Mouse (Mus musculus) stomach, embryonic 15.5 days (tissue): ENCODE results near the gene Ptbp3. TPM values are rescaled to one million over a fixed set of nuclear protein-coding genes. Genes with fewer than 3 reads are reported as not detected.
A peak's percentile ranks its signal among the peaks of the same experiment; 100 is the strongest.

Source experiments
- ATAC-seq: fragments of 200-750 bp; cut with Nextera tagmentation; 2 replicates; pipeline ENCODE4 v1.8.0; 2017; ENCODE audit warnings: low read depth, moderate number of reproducible peaks, moderate TSS enrichment; ENCODE audit not compliant: insufficient read depth, low FRiP score
- H3K27ac ChIP-seq: fragments of 300-500 bp; sonication (generic); 2 replicates; pipeline ENCODE4 v1.5.1; 2015; ENCODE audit warnings: mild to moderate bottlenecking, inconsistent platforms
- H3K27me3 ChIP-seq: fragments of 300-500 bp; sonication (generic); replicated peaks from 2 replicates; pipeline ENCODE4 v1.6.1; 2015; ENCODE audit warnings: inconsistent platforms
- H3K36me3 ChIP-seq: fragments of 300-500 bp; sonication (generic); 2 replicates; pipeline ENCODE4 v1.6.1; 2015; ENCODE audit warnings: inconsistent platforms
- H3K4me1 ChIP-seq: fragments of 300-500 bp; sonication (generic); 2 replicates; pipeline ENCODE4 v1.6.1; 2015; ENCODE audit warnings: inconsistent platforms
- H3K4me2 ChIP-seq: fragments of 300-500 bp; sonication (generic); 2 replicates; pipeline ENCODE4 v1.6.1; 2015; ENCODE audit warnings: mild to moderate bottlenecking, inconsistent platforms
- H3K4me3 ChIP-seq: fragments of 300-500 bp; sonication (generic); replicated peaks from 2 replicates; pipeline ENCODE4 v1.5.1; 2015; ENCODE audit warnings: inconsistent platforms
- H3K9ac ChIP-seq: fragments of 300-500 bp; sonication (generic); 2 replicates; pipeline ENCODE4 v1.6.1; 2015; ENCODE audit warnings: inconsistent platforms
- H3K9me3 ChIP-seq: fragments of 300-500 bp; sonication (generic); 2 replicates; pipeline ENCODE4 v1.6.1; 2016; ENCODE audit warnings: inconsistent platforms
- WGBS: fragments of 180-500 bp; shearing (Covaris S2); methylation state at CpG from one replicate; pipeline ENCODE4 v1.1.7; 2015; 5-methylcytosine and 5-hydroxymethylcytosine counted together
- polyA plus RNA-seq: library from polyadenylated mRNA; unstranded; fragments of >200 nt; fragmentation: Nextera tagmentation; extraction: Ambion mirVana; gene quantifications from 2 replicates; pipeline ENCODE4 v1.2.1, GENCODE M21; 2015

The Ptbp3 gene
- polyA plus RNA-seq, 1 experiment from 2014 or later: 55.3 TPM

GRCm38 (mm10) chr4:59551901-59552300 lies 2.7 kb upstream of the Ptbp3 start:
- 80% methylated on average over 1 of the region's 1 CpGs for WGBS
- Histone ChIP-seq H3K36me3 (no peaks in the 10 kb centered on the region), H3K4me1 (peaks cover 4% of the 10 kb centered on the region; the same call in 1 of the 2 replicates), H3K27ac (no peak overlapping the region), H3K27me3 (no peaks in the 10 kb centered on the region), H3K9ac (no peak overlapping the region), H3K4me3 (no peak overlapping the region), H3K9me3 (no peaks in the 10 kb centered on the region), H3K4me2 (no peak overlapping the region)
- no peak for ATAC-seq

DNA sequence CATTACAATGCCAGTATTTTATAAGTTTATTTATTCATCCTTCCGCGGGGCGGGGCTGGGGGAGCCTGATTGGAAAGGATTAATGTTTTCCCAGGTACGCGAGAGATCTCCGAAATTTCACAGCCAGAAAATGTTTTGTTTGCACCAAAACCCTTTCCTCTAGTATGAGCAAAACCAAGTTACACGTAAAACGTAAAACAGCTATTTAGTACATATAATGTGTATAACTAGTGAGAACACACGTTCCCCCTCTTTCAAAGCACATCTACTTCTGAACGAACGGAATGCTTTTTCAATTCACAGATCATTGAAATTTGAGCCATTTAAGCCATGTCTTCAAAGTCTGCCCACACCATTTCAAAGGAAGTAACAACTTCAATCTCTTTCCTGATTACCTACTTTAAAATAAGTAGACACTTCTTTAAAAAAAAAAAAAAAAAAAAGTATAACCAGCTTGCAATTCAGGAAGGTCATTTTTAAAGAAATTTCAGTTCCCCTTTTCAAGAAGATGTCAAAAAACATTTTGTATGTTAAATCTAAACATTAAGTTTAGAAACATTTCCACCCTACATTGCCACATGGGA lies 905 bp upstream of the Ptbp3 start:
- Histone ChIP-seq H3K27me3 (no peaks in the 10 kb centered on the region), H3K27ac (peak overlapping the region; percentile 95), H3K9me3 (no peaks in the 10 kb centered on the region), H3K4me1 (peaks cover 4% of the 10 kb centered on the region; the same call in 1 of the 2 replicates), H3K4me2 (peak overlapping the region; percentile 87), H3K4me3 (peak overlapping the region; percentile 98), H3K9ac (peak overlapping the region; percentile 68; the same call in 1 of the 2 replicates), H3K36me3 (no peaks in the 10 kb centered on the region)
- ATAC-seq: no peak
- 12% methylated on average over 11 of the region's 11 CpGs for WGBS

DNA sequence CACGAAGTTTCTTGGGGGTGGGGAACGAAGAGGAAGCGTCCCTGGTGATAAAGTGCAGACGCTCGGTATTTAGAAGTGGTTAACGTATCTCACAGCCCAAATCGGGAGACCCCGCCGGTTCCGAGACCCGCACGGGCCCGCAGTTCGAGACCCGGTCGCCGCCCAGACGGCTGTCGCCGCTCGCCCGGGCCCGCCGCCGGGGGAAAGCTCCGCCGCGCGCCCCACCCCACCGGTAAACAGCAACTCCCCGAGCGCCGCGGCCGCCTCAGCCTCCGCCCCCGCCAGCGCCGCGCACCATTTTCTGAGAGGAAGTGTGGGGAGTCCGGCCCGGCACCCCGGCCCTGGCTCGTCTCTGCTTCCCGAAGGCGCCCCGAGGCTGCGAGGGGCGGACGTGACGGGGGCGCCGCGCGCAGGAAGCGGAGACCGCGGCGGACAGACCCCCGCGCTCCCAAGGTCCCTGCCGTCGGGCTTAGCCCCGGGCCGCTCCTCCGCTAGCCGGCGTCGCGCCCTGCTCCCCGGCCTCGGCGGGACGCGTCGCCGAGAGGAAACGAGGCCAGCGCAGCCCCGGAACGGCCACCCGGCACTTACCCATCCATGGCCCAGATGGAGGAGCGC lies 497 bp downstream of the Ptbp3 start:
- H3K9me3 ChIP-seq: no peaks in the 10 kb centered on the region
- under 1% methylated on average over 83 of the region's 83 CpGs for WGBS
- peak overlapping the region; percentile 98 for H3K9ac ChIP-seq
- peak overlapping the region; percentile 64 for H3K4me2 ChIP-seq
- peak overlapping the region; percentile 98 for H3K27ac ChIP-seq
- ATAC-seq: peak; percentile 73
- no peaks in the 10 kb centered on the region for H3K27me3 ChIP-seq
- no peaks in the 10 kb centered on the region for H3K36me3 ChIP-seq
- H3K4me1 ChIP-seq: peaks cover 4% of the 10 kb centered on the region; the same call in 1 of the 2 replicates
- peak overlapping the region; percentile 98 for H3K4me3 ChIP-seq

- 3% methylated on average over 18 of the region's 18 CpGs for WGBS
- no peak for ATAC-seq
These were observed 1.1 kb downstream of the Ptbp3 start for GRCm38 (mm10) chr4:59548011-59548559.

GRCm38 (mm10) chr4:59547136-59547889 lies 1.9 kb downstream of the Ptbp3 start:
- peak overlapping the region; percentile 98 for H3K4me3 ChIP-seq
- no peaks in the 10 kb centered on the region for H3K9me3 ChIP-seq
- H3K36me3 ChIP-seq: no peaks in the 10 kb centered on the region
- WGBS: 17% methylated on average over 11 of the region's 11 CpGs
- peaks cover 4% of the 10 kb centered on the region; the same call in 1 of the 2 replicates for H3K4me1 ChIP-seq
- H3K27ac ChIP-seq: no peak overlapping the region
- ATAC-seq: no peak
- H3K4me2 ChIP-seq: peak overlapping the region; percentile 64
- H3K9ac ChIP-seq: no peak overlapping the region
- no peaks in the 10 kb centered on the region for H3K27me3 ChIP-seq

More at GRCm38 (mm10) chr4:59548011-59548559, 1.1 kb downstream of the Ptbp3 start:
- Histone ChIP-seq H3K4me1 (peaks cover 4% of the 10 kb centered on the region; the same call in 1 of the 2 replicates), H3K36me3 (no peaks in the 10 kb centered on the region), H3K9ac (peak overlapping the region; percentile 98), H3K4me3 (peak overlapping the region; percentile 98), H3K27me3 (no peaks in the 10 kb centered on the region), H3K27ac (peak overlapping the region; percentile 98), H3K4me2 (peak overlapping the region; percentile 64), H3K9me3 (no peaks in the 10 kb centered on the region)

- Histone ChIP-seq H3K27me3 (no peaks in the 10 kb centered on the region), H3K27ac (no peak overlapping the region)
- ATAC-seq: no peak
These were observed 2.7 kb downstream of the Ptbp3 start for GRCm38 (mm10) chr4:59546285-59547071.

DNA sequence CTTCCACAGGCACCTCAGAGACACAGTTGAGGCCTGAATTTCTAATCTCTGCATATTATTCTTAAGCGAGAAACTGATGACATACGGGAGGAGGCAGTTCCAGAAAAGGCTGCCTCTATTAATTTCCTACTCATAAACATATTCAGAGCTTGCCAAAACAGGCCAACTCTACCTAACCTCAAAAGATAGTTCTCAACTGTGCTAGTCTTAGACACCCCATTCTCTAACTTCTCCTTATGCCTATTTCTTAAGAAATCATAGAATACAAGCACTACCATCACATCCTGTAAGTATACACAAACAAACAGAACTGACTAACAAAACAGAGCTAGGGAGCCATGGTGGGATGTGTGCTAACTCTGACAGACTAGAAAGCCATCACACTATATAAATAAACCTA lies 4.5 kb downstream of the Ptbp3 start:
- H3K4me1 ChIP-seq: peaks cover 4% of the 10 kb centered on the region; the same call in 1 of the 2 replicates
- no peak overlapping the region for H3K27ac ChIP-seq
- H3K27me3 ChIP-seq: no peaks in the 10 kb centered on the region
- WGBS: 56% methylated on average over 2 of the region's 2 CpGs
- no peak for ATAC-seq
- no peak overlapping the region for H3K4me2 ChIP-seq
- H3K4me3 ChIP-seq: no peak overlapping the region
- H3K36me3 ChIP-seq: no peaks in the 10 kb centered on the region
- no peaks in the 10 kb centered on the region for H3K9me3 ChIP-seq
- no peak overlapping the region for H3K9ac ChIP-seq

More at GRCm38 (mm10) chr4:59546285-59547071, 2.7 kb downstream of the Ptbp3 start:
- no peak overlapping the region for H3K4me3 ChIP-seq
- WGBS: 44% methylated on average over 7 of the region's 7 CpGs
- H3K4me2 ChIP-seq: peak overlapping the region; percentile 64
- H3K9me3 ChIP-seq: no peaks in the 10 kb centered on the region
- peaks cover 4% of the 10 kb centered on the region; the same call in 1 of the 2 replicates for H3K4me1 ChIP-seq
- no peaks in the 10 kb centered on the region for H3K36me3 ChIP-seq
- no peak overlapping the region for H3K9ac ChIP-seq

DNA sequence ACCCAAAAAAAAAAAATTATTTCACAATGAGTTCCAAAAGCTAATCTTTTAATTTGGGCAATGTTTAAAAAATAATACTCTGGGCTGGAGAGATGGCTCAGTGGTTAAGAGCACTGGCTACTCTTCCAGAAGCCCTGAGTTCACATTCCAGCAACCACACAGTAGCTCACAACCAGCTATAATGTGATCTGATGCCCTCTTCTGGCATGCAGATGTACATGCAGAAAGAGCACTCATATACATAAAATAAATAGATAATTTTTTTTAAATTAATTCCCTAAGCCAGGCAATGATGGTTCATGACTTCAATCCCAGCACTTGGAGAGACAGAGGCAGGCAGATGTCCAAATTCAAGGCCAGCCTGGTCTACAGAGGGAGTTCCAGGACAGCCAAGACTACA lies 6.2 kb downstream of the Ptbp3 start:
- Histone ChIP-seq H3K4me2 (no peak overlapping the region), H3K4me1 (peaks cover 4% of the 10 kb centered on the region; the same call in 1 of the 2 replicates), H3K9me3 (no peaks in the 10 kb centered on the region), H3K27me3 (no peaks in the 10 kb centered on the region), H3K4me3 (no peak overlapping the region), H3K36me3 (no peaks in the 10 kb centered on the region), H3K9ac (no peak overlapping the region), H3K27ac (no peak overlapping the region)
- ATAC-seq: no peak

GRCm38 (mm10) chr4:59536281-59536680 lies 12.9 kb downstream of the Ptbp3 start:
- no peak overlapping the region for H3K4me2 ChIP-seq
- no peak for ATAC-seq
- 92% methylated on average over 1 of the region's 1 CpGs for WGBS
- H3K9me3 ChIP-seq: no peaks in the 10 kb centered on the region
- H3K4me3 ChIP-seq: no peak overlapping the region
- H3K27me3 ChIP-seq: no peaks in the 10 kb centered on the region
- H3K9ac ChIP-seq: no peak overlapping the region
- H3K36me3 ChIP-seq: no peaks in the 10 kb centered on the region
- no peak overlapping the region for H3K27ac ChIP-seq
- no peaks in the 10 kb centered on the region for H3K4me1 ChIP-seq

- Histone ChIP-seq H3K4me3 (no peak overlapping the region), H3K27me3 (no peaks in the 10 kb centered on the region), H3K27ac (no peak overlapping the region), H3K9ac (no peak overlapping the region), H3K4me2 (no peak overlapping the region), H3K4me1 (no peaks in the 10 kb centered on the region), H3K36me3 (no peaks in the 10 kb centered on the region), H3K9me3 (no peaks in the 10 kb centered on the region)
- no peak for ATAC-seq
These were observed 13.5 kb downstream of the Ptbp3 start for GRCm38 (mm10) chr4:59535624-59536023.

- WGBS: 57% methylated on average over 2 of the region's 2 CpGs
- Histone ChIP-seq H3K9me3 (no peaks in the 10 kb centered on the region), H3K4me1 (no peaks in the 10 kb centered on the region), H3K4me3 (no peak overlapping the region), H3K27ac (no peak overlapping the region), H3K9ac (no peak overlapping the region), H3K36me3 (no peaks in the 10 kb centered on the region), H3K4me2 (no peak overlapping the region), H3K27me3 (no peaks in the 10 kb centered on the region)
- peak; percentile 81; the same call in 1 of the 2 replicates for ATAC-seq
These were observed 15.9 kb downstream of the Ptbp3 start for GRCm38 (mm10) chr4:59533268-59533667.
